Mouse (Mus musculus) ES-E14 (cell line): ENCODE data around the gene Ccdc50.

Experiments
- CHD2 ChIP-seq: IDR thresholded peaks from 2 replicates; pipeline ENCODE4 v1.6.1; 2014; ENCODE audit warnings: mild to moderate bottlenecking, low read depth, low read length, inconsistent platforms
- HCFC1 ChIP-seq: IDR thresholded peaks from 2 replicates; pipeline ENCODE4 v1.6.1; 2012; ENCODE audit warnings: low read length, inconsistent platforms, borderline replicate concordance; ENCODE audit not compliant: insufficient read depth
- MAFK ChIP-seq: IDR thresholded peaks from 2 replicates; pipeline ENCODE4 v1.6.1; 2014; ENCODE audit warnings: mild to moderate bottlenecking, low read depth, low read length, inconsistent platforms; ENCODE audit not compliant: insufficient read depth
- ZC3H11A ChIP-seq: IDR thresholded peaks from 2 replicates; pipeline ENCODE4 v1.6.1; 2012; ENCODE audit warnings: low read depth, mild to moderate bottlenecking, inconsistent platforms, low read length, borderline replicate concordance
- ZNF384 ChIP-seq: IDR thresholded peaks from 2 replicates; pipeline ENCODE4 v1.6.1; 2012; ENCODE audit warnings: low read depth, low read length, inconsistent platforms

DNA sequence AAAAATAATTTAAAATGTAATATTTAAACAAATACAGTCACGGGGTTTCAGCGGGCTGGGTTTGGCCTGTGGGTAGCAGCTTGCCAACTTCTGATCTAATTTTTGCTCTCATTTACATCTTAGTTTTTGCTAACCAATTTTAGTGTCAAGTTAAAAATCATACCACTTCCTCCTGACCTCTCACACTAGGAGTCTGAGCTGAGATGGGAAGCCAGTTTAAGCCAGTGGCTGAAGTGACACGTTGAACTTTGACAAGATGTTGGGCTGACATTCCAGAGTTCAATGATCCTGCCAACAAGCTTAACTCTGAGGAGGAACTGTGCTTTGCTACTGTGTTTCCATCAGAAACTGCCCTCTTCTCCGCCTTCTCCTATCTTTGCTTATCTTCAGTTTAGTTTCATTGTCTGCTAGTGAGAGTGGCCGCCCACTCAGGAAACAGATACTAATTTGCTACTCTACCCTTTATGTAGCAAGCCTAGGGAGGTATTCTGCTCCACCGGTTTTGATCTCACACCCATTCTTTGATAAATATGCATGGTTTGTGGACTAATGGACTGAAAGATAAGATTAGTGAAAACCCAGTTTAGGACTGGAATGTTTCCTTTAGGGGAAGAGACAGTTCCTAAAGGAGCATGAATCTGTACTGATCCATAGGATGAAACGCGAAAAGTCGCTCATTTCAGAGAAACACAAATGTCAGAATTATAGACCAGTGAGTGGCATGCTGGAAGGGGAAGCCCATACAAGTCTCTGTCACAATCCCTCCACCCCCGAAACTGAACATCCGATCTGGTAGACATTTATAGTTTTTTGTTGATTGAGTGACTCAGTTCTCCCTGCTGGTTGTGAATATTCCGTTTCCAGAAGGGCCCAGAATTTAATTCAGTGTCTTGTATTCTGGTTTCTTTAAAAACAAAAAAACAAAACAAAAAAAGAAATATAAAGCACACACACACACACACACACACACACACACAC, 746 bp upstream of the Ccdc50 start:
- TF ChIP-seq HCFC1: no peak
- TF ChIP-seq ZC3H11A: no peak
- no peak for TF ChIP-seq CHD2
- no peak for TF ChIP-seq MAFK
- no peak for TF ChIP-seq ZNF384
